Mouse (Mus musculus): Measurements from ENCODE around the gene Gnaq. TPM values are rescaled to one million over a fixed set of nuclear protein-coding genes. Genes with fewer than 3 reads are reported as not detected.

The Gnaq gene
- polyA plus RNA-seq, 1 experiment from 2014 or later = 23.8 TPM

Small RNAs within 50 kb of the gene (microRNA-seq; reads per million reads assigned to microRNA genes)
- gene Mir496b = not detected

Other genes with a start within 250 kb of the Gnaq start
- gene Psat1, start 185.5 kb upstream of the Gnaq start, polyA plus RNA-seq (2016; fragmentation: Nextera tagmentation; extraction: Ambion mirVana) = 71.0 and 73.3 TPM in 2 replicates
- gene Cep78, start 147.8 kb upstream of the Gnaq start, polyA plus RNA-seq (2016; fragmentation: Nextera tagmentation; extraction: Ambion mirVana) = 53.7 and 54.9 TPM in 2 replicates

Data from limb, embryonic 12.5 days (tissue).